Mouse (Mus musculus): ENCODE data around the gene Nav2. TPM values are rescaled to one million over a fixed set of nuclear protein-coding genes. Genes with fewer than 3 reads are reported as not detected.

The Nav2 gene
- polyA plus RNA-seq, 1 experiment, result 51.7 TPM

GRCm38 (mm10) chr7:48961935-48962334, 53.4 kb downstream of the Nav2 start:
- Histone ChIP-seq H3K9me3 (replicated peaks; ENCODE audit: control insufficient read depth, insufficient read depth, low read length, poor library complexity, severe bottlenecking) (no peaks in the 10 kb centered on the region), H3K27me3 (ENCODE audit: control insufficient read depth, insufficient read depth, low read length, poor library complexity, severe bottlenecking) (no peaks in the 10 kb centered on the region), H3K4me3 (ENCODE audit: low read depth, low read length) (no peak overlapping the region), H3K4me1 (ENCODE audit: control insufficient read depth, insufficient read depth, low read length) (no peaks in the 10 kb centered on the region), H3K9ac (ENCODE audit: low read depth, poor library complexity, severe bottlenecking) (no peak overlapping the region), H3K27ac (ENCODE audit: insufficient read depth, low read length) (no peak overlapping the region), H3K36me3 (ENCODE audit: control insufficient read depth, insufficient read depth, low read length, poor library complexity, severe bottlenecking) (no peaks in the 10 kb centered on the region)
- TF ChIP-seq CTCF (IDR thresholded peaks at IDR 0.05; ENCODE audit: low read depth, low read length) (no peak), POLR2A (IDR thresholded peaks at IDR 0.05; ENCODE audit: insufficient read depth, low read length) (no peak), EP300 (IDR thresholded peaks at IDR 0.05; ENCODE audit: insufficient read depth, low read depth, low read length) (no peak)

- Histone ChIP-seq H3K9ac (ENCODE audit: low read depth, poor library complexity, severe bottlenecking) (no peak overlapping the region), H3K4me3 (ENCODE audit: low read depth, low read length) (no peak overlapping the region), H3K27ac (ENCODE audit: insufficient read depth, low read length) (no peak overlapping the region), H3K27me3 (ENCODE audit: control insufficient read depth, insufficient read depth, low read length, poor library complexity, severe bottlenecking) (no peaks in the 10 kb centered on the region), H3K36me3 (ENCODE audit: control insufficient read depth, insufficient read depth, low read length, poor library complexity, severe bottlenecking) (no peaks in the 10 kb centered on the region), H3K4me1 (ENCODE audit: control insufficient read depth, insufficient read depth, low read length) (no peaks in the 10 kb centered on the region), H3K9me3 (replicated peaks; ENCODE audit: control insufficient read depth, insufficient read depth, low read length, poor library complexity, severe bottlenecking) (no peaks in the 10 kb centered on the region)
- TF ChIP-seq POLR2A (IDR thresholded peaks at IDR 0.05; ENCODE audit: insufficient read depth, low read length), result no peak
- TF ChIP-seq EP300 (IDR thresholded peaks at IDR 0.05; ENCODE audit: insufficient read depth, low read depth, low read length), result no peak
- no peak for TF ChIP-seq CTCF (IDR thresholded peaks at IDR 0.05; ENCODE audit: low read depth, low read length)
These were observed 54.6 kb downstream of the Nav2 start for GRCm38 (mm10) chr7:48963112-48963511.

GRCm38 (mm10) chr7:48963554-48963953, 55.0 kb downstream of the Nav2 start:
- H3K9ac ChIP-seq (ENCODE audit: low read depth, poor library complexity, severe bottlenecking), result no peak overlapping the region
- no peaks in the 10 kb centered on the region for H3K27me3 ChIP-seq (ENCODE audit: control insufficient read depth, insufficient read depth, low read length, poor library complexity, severe bottlenecking)
- TF ChIP-seq POLR2A (IDR thresholded peaks at IDR 0.05; ENCODE audit: insufficient read depth, low read length), result no peak
- no peak for TF ChIP-seq EP300 (IDR thresholded peaks at IDR 0.05; ENCODE audit: insufficient read depth, low read depth, low read length)
- TF ChIP-seq CTCF (IDR thresholded peaks at IDR 0.05; ENCODE audit: low read depth, low read length), result no peak
- H3K4me3 ChIP-seq (ENCODE audit: low read depth, low read length), result no peak overlapping the region
- H3K9me3 ChIP-seq (replicated peaks; ENCODE audit: control insufficient read depth, insufficient read depth, low read length, poor library complexity, severe bottlenecking), result no peaks in the 10 kb centered on the region
- H3K27ac ChIP-seq (ENCODE audit: insufficient read depth, low read length), result no peak overlapping the region
- H3K4me1 ChIP-seq (ENCODE audit: control insufficient read depth, insufficient read depth, low read length), result no peaks in the 10 kb centered on the region
- H3K36me3 ChIP-seq (ENCODE audit: control insufficient read depth, insufficient read depth, low read length, poor library complexity, severe bottlenecking), result no peaks in the 10 kb centered on the region

- no peak overlapping the region for H3K27ac ChIP-seq (ENCODE audit: insufficient read depth, low read length)
- H3K36me3 ChIP-seq (ENCODE audit: control insufficient read depth, insufficient read depth, low read length, poor library complexity, severe bottlenecking), result no peaks in the 10 kb centered on the region
- no peak overlapping the region for H3K9ac ChIP-seq (ENCODE audit: low read depth, poor library complexity, severe bottlenecking)
- H3K4me3 ChIP-seq (ENCODE audit: low read depth, low read length), result no peak overlapping the region
- no peak for TF ChIP-seq EP300 (IDR thresholded peaks at IDR 0.05; ENCODE audit: insufficient read depth, low read depth, low read length)
- TF ChIP-seq CTCF (IDR thresholded peaks at IDR 0.05; ENCODE audit: low read depth, low read length), result no peak
- no peak for TF ChIP-seq POLR2A (IDR thresholded peaks at IDR 0.05; ENCODE audit: insufficient read depth, low read length)
- H3K9me3 ChIP-seq (replicated peaks; ENCODE audit: control insufficient read depth, insufficient read depth, low read length, poor library complexity, severe bottlenecking), result no peaks in the 10 kb centered on the region
- no peaks in the 10 kb centered on the region for H3K4me1 ChIP-seq (ENCODE audit: control insufficient read depth, insufficient read depth, low read length)
- no peaks in the 10 kb centered on the region for H3K27me3 ChIP-seq (ENCODE audit: control insufficient read depth, insufficient read depth, low read length, poor library complexity, severe bottlenecking)
These were observed 57.4 kb downstream of the Nav2 start for GRCm38 (mm10) chr7:48965796-48966512.

GRCm38 (mm10) chr7:48981013-48981412, 72.5 kb downstream of the Nav2 start:
- Histone ChIP-seq H3K4me1 (ENCODE audit: control insufficient read depth, insufficient read depth, low read length) (peaks cover 2% of the 10 kb centered on the region), H3K36me3 (ENCODE audit: control insufficient read depth, insufficient read depth, low read length, poor library complexity, severe bottlenecking) (no peaks in the 10 kb centered on the region), H3K4me3 (ENCODE audit: low read depth, low read length) (no peak overlapping the region), H3K9ac (ENCODE audit: low read depth, poor library complexity, severe bottlenecking) (no peak overlapping the region), H3K27me3 (ENCODE audit: control insufficient read depth, insufficient read depth, low read length, poor library complexity, severe bottlenecking) (no peaks in the 10 kb centered on the region), H3K27ac (ENCODE audit: insufficient read depth, low read length) (no peak overlapping the region), H3K9me3 (replicated peaks; ENCODE audit: control insufficient read depth, insufficient read depth, low read length, poor library complexity, severe bottlenecking) (no peaks in the 10 kb centered on the region)
- TF ChIP-seq EP300 (IDR thresholded peaks at IDR 0.05; ENCODE audit: insufficient read depth, low read depth, low read length) (no peak), POLR2A (IDR thresholded peaks at IDR 0.05; ENCODE audit: insufficient read depth, low read length) (no peak), CTCF (IDR thresholded peaks at IDR 0.05; ENCODE audit: low read depth, low read length) (no peak)

- no peak overlapping the region for H3K4me3 ChIP-seq (ENCODE audit: low read depth, low read length)
- no peak overlapping the region for H3K9ac ChIP-seq (ENCODE audit: low read depth, poor library complexity, severe bottlenecking)
- TF ChIP-seq POLR2A (IDR thresholded peaks at IDR 0.05; ENCODE audit: insufficient read depth, low read length), result no peak
- TF ChIP-seq EP300 (IDR thresholded peaks at IDR 0.05; ENCODE audit: insufficient read depth, low read depth, low read length), result no peak
- no peak for TF ChIP-seq CTCF (IDR thresholded peaks at IDR 0.05; ENCODE audit: low read depth, low read length)
- H3K27ac ChIP-seq (ENCODE audit: insufficient read depth, low read length), result no peak overlapping the region
- peaks cover 2% of the 10 kb centered on the region for H3K4me1 ChIP-seq (ENCODE audit: control insufficient read depth, insufficient read depth, low read length)
- no peaks in the 10 kb centered on the region for H3K36me3 ChIP-seq (ENCODE audit: control insufficient read depth, insufficient read depth, low read length, poor library complexity, severe bottlenecking)
- H3K9me3 ChIP-seq (replicated peaks; ENCODE audit: control insufficient read depth, insufficient read depth, low read length, poor library complexity, severe bottlenecking), result no peaks in the 10 kb centered on the region
- no peaks in the 10 kb centered on the region for H3K27me3 ChIP-seq (ENCODE audit: control insufficient read depth, insufficient read depth, low read length, poor library complexity, severe bottlenecking)
These were observed 73.3 kb downstream of the Nav2 start for GRCm38 (mm10) chr7:48981814-48982213.

Data from ES-Bruce4 (cell line).